Mouse (Mus musculus): ENCODE data around the gene Ptcd2. TPM values are rescaled to one million over a fixed set of nuclear protein-coding genes. Genes with fewer than 3 reads are reported as not detected.

The Ptcd2 gene
- polyA plus RNA-seq, 1 experiment from 2014 or later = 54.1 TPM

GRCm38 (mm10) chr13:99378223-99378622 lies 33.7 kb upstream of the Ptcd2 start:
- Histone ChIP-seq H3K9me3 (ENCODE audit: control insufficient read depth, low read length) (no peaks in the 10 kb centered on the region), H3K4me3 (ENCODE audit: low read depth, low read length) (no peak overlapping the region), H3K9ac (ENCODE audit: low read length) (no peak overlapping the region), H3K4me1 (ENCODE audit: control insufficient read depth, insufficient read depth, low read length) (peaks cover 2% of the 10 kb centered on the region; the same call in 1 of the 2 replicates), H3K27me3 (ENCODE audit: control insufficient read depth, insufficient read depth, low read length) (no peaks in the 10 kb centered on the region), H3K4me2 (no peak overlapping the region), H3K36me3 (ENCODE audit: control insufficient read depth, insufficient read depth, low read length) (no peaks in the 10 kb centered on the region), H3K27ac (ENCODE audit: low read depth, low read length) (no peak overlapping the region)
- ATAC-seq (ENCODE audit: low FRiP score) = no peak
- WGBS = 87% methylated on average over 1 of the region's 1 CpGs
- no peak for DNase-seq (ENCODE audit: low spot score, missing footprints)

GRCm38 (mm10) chr13:99377055-99377454 lies 32.5 kb upstream of the Ptcd2 start:
- peaks cover under 1% of the 10 kb centered on the region; the same call in 1 of the 2 replicates for H3K4me1 ChIP-seq (ENCODE audit: control insufficient read depth, insufficient read depth, low read length)
- WGBS = 93% methylated on average over 6 of the region's 6 CpGs
- no peak for ATAC-seq (ENCODE audit: low FRiP score)

GRCm38 (mm10) chr13:99375550-99375949 lies 31.0 kb upstream of the Ptcd2 start:
- 31% methylated on average over 6 of the region's 6 CpGs for WGBS
- no peak overlapping the region for H3K4me3 ChIP-seq (ENCODE audit: low read depth, low read length)
- H3K9ac ChIP-seq (ENCODE audit: low read length) = no peak overlapping the region
- H3K4me1 ChIP-seq (ENCODE audit: control insufficient read depth, insufficient read depth, low read length) = no peaks in the 10 kb centered on the region
- H3K4me2 ChIP-seq = no peak overlapping the region
- no peaks in the 10 kb centered on the region for H3K27me3 ChIP-seq (ENCODE audit: control insufficient read depth, insufficient read depth, low read length)
- peak; percentile 99 for DNase-seq (ENCODE audit: low spot score, missing footprints)
- ATAC-seq (ENCODE audit: low FRiP score) = peak; percentile 42; the same call in 1 of the 2 replicates
- H3K27ac ChIP-seq (ENCODE audit: low read depth, low read length) = no peak overlapping the region
- no peaks in the 10 kb centered on the region for H3K36me3 ChIP-seq (ENCODE audit: control insufficient read depth, insufficient read depth, low read length)
- H3K9me3 ChIP-seq (ENCODE audit: control insufficient read depth, low read length) = no peaks in the 10 kb centered on the region

More at GRCm38 (mm10) chr13:99377055-99377454, 32.5 kb upstream of the Ptcd2 start:
- no peak overlapping the region for H3K27ac ChIP-seq (ENCODE audit: low read depth, low read length)
- H3K27me3 ChIP-seq (ENCODE audit: control insufficient read depth, insufficient read depth, low read length) = no peaks in the 10 kb centered on the region
- no peak for DNase-seq (ENCODE audit: low spot score, missing footprints)
- no peaks in the 10 kb centered on the region for H3K9me3 ChIP-seq (ENCODE audit: control insufficient read depth, low read length)
- no peak overlapping the region for H3K4me2 ChIP-seq
- no peaks in the 10 kb centered on the region for H3K36me3 ChIP-seq (ENCODE audit: control insufficient read depth, insufficient read depth, low read length)
- no peak overlapping the region for H3K4me3 ChIP-seq (ENCODE audit: low read depth, low read length)
- no peak overlapping the region for H3K9ac ChIP-seq (ENCODE audit: low read length)

- Histone ChIP-seq H3K4me3 (ENCODE audit: low read depth, low read length) (no peak overlapping the region), H3K9me3 (ENCODE audit: control insufficient read depth, low read length) (no peaks in the 10 kb centered on the region), H3K9ac (ENCODE audit: low read length) (no peak overlapping the region), H3K4me1 (ENCODE audit: control insufficient read depth, insufficient read depth, low read length) (no peaks in the 10 kb centered on the region), H3K36me3 (ENCODE audit: control insufficient read depth, insufficient read depth, low read length) (no peaks in the 10 kb centered on the region), H3K27me3 (ENCODE audit: control insufficient read depth, insufficient read depth, low read length) (no peaks in the 10 kb centered on the region), H3K27ac (ENCODE audit: low read depth, low read length) (no peak overlapping the region), H3K4me2 (no peak overlapping the region)
- DNase-seq (ENCODE audit: low spot score, missing footprints) = no peak
- WGBS = 83% methylated on average over 4 of the region's 4 CpGs
- ATAC-seq (ENCODE audit: low FRiP score) = no peak
These were observed 29.7 kb upstream of the Ptcd2 start for GRCm38 (mm10) chr13:99374191-99374590.

- Histone ChIP-seq H3K27me3 (ENCODE audit: control insufficient read depth, insufficient read depth, low read length) (no peaks in the 10 kb centered on the region), H3K9me3 (ENCODE audit: control insufficient read depth, low read length) (no peaks in the 10 kb centered on the region), H3K27ac (ENCODE audit: low read depth, low read length) (no peak overlapping the region), H3K36me3 (ENCODE audit: control insufficient read depth, insufficient read depth, low read length) (no peaks in the 10 kb centered on the region), H3K4me1 (ENCODE audit: control insufficient read depth, insufficient read depth, low read length) (no peaks in the 10 kb centered on the region), H3K4me3 (ENCODE audit: low read depth, low read length) (no peak overlapping the region), H3K9ac (ENCODE audit: low read length) (no peak overlapping the region), H3K4me2 (no peak overlapping the region)
- 80% methylated on average over 7 of the region's 7 CpGs for WGBS
- ATAC-seq (ENCODE audit: low FRiP score) (no peak), DNase-seq (ENCODE audit: low spot score, missing footprints) (no peak)
These were observed 29.2 kb upstream of the Ptcd2 start for GRCm38 (mm10) chr13:99373684-99374083.

GRCm38 (mm10) chr13:99371285-99371684 lies 26.8 kb upstream of the Ptcd2 start:
- H3K9me3 ChIP-seq (ENCODE audit: control insufficient read depth, low read length) = no peaks in the 10 kb centered on the region

GRCm38 (mm10) chr13:99369103-99369502 lies 24.6 kb upstream of the Ptcd2 start:
- Histone ChIP-seq H3K9ac (ENCODE audit: low read length) (no peak overlapping the region), H3K9me3 (ENCODE audit: control insufficient read depth, low read length) (no peaks in the 10 kb centered on the region), H3K4me3 (ENCODE audit: low read depth, low read length) (no peak overlapping the region), H3K4me1 (ENCODE audit: control insufficient read depth, insufficient read depth, low read length) (no peaks in the 10 kb centered on the region), H3K36me3 (ENCODE audit: control insufficient read depth, insufficient read depth, low read length) (no peaks in the 10 kb centered on the region), H3K27me3 (ENCODE audit: control insufficient read depth, insufficient read depth, low read length) (no peaks in the 10 kb centered on the region), H3K27ac (ENCODE audit: low read depth, low read length) (no peak overlapping the region), H3K4me2 (no peak overlapping the region)
- no peak for ATAC-seq (ENCODE audit: low FRiP score)
- WGBS = 83% methylated on average over 12 of the region's 12 CpGs
- DNase-seq (ENCODE audit: low spot score, missing footprints) = no peak

More at GRCm38 (mm10) chr13:99371285-99371684, 26.8 kb upstream of the Ptcd2 start:
- Histone ChIP-seq H3K4me1 (ENCODE audit: control insufficient read depth, insufficient read depth, low read length) (no peaks in the 10 kb centered on the region), H3K27me3 (ENCODE audit: control insufficient read depth, insufficient read depth, low read length) (no peaks in the 10 kb centered on the region), H3K9ac (ENCODE audit: low read length) (no peak overlapping the region), H3K27ac (ENCODE audit: low read depth, low read length) (no peak overlapping the region), H3K36me3 (ENCODE audit: control insufficient read depth, insufficient read depth, low read length) (no peaks in the 10 kb centered on the region), H3K4me2 (no peak overlapping the region), H3K4me3 (ENCODE audit: low read depth, low read length) (no peak overlapping the region)
- WGBS = 90% methylated on average over 5 of the region's 5 CpGs
- DNase-seq (ENCODE audit: low spot score, missing footprints) (no peak), ATAC-seq (ENCODE audit: low FRiP score) (no peak)

- WGBS = 92% methylated on average over 12 of the region's 12 CpGs
- H3K27ac ChIP-seq (ENCODE audit: low read depth, low read length) = no peak overlapping the region
- no peaks in the 10 kb centered on the region for H3K9me3 ChIP-seq (ENCODE audit: control insufficient read depth, low read length)
- no peak for ATAC-seq (ENCODE audit: low FRiP score)
- no peak overlapping the region for H3K4me3 ChIP-seq (ENCODE audit: low read depth, low read length)
- DNase-seq (ENCODE audit: low spot score, missing footprints) = no peak
- H3K4me2 ChIP-seq = no peak overlapping the region
- H3K9ac ChIP-seq (ENCODE audit: low read length) = no peak overlapping the region
- no peaks in the 10 kb centered on the region for H3K36me3 ChIP-seq (ENCODE audit: control insufficient read depth, insufficient read depth, low read length)
- no peaks in the 10 kb centered on the region for H3K4me1 ChIP-seq (ENCODE audit: control insufficient read depth, insufficient read depth, low read length)
- H3K27me3 ChIP-seq (ENCODE audit: control insufficient read depth, insufficient read depth, low read length) = no peaks in the 10 kb centered on the region
These were observed 23.2 kb upstream of the Ptcd2 start for GRCm38 (mm10) chr13:99367554-99368174.

GRCm38 (mm10) chr13:99366422-99367175 lies 22.1 kb upstream of the Ptcd2 start:
- Histone ChIP-seq H3K9me3 (ENCODE audit: control insufficient read depth, low read length) (no peaks in the 10 kb centered on the region), H3K9ac (ENCODE audit: low read length) (no peak overlapping the region), H3K36me3 (ENCODE audit: control insufficient read depth, insufficient read depth, low read length) (no peaks in the 10 kb centered on the region), H3K4me2 (no peak overlapping the region), H3K27me3 (ENCODE audit: control insufficient read depth, insufficient read depth, low read length) (no peaks in the 10 kb centered on the region), H3K4me3 (ENCODE audit: low read depth, low read length) (no peak overlapping the region), H3K4me1 (ENCODE audit: control insufficient read depth, insufficient read depth, low read length) (no peaks in the 10 kb centered on the region), H3K27ac (ENCODE audit: low read depth, low read length) (no peak overlapping the region)
- no peak for ATAC-seq (ENCODE audit: low FRiP score)
- 90% methylated on average over 5 of the region's 5 CpGs for WGBS
- DNase-seq (ENCODE audit: low spot score, missing footprints) = no peak

Data from midbrain, embryonic 11.5 days (tissue).